In the genomic region with DNA sequence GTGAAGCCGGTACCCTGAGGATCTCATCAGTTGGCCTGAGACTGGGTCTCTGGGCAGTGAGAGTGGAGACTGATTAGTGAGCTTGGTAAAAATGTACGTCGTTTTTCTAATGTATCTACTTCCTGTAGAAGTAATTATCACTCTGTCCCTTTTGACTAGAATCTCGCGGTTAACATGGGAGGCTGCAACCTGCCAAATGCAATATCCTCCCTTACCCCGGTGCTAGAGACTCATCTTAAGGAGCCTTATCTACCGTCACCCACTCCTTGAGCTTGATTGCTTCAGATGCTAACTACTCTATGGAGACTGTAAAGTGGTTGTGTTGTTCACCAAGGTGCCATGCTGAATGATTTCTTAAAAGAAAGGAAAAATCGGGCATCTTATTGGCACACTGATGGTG, we compare ENCODE assay signal across 8 mouse cellular contexts. TPM values are rescaled to one million over a fixed set of nuclear protein-coding genes. Genes with fewer than 3 reads are reported as not detected.
A peak's percentile ranks its signal among the peaks of the same experiment; 100 is the strongest.
DNase-seq lines count a peak whose midpoint lies in the region; ATAC-seq and TF ChIP-seq lines count a peak whose summit lies in the region.

No protein-coding gene starts in this region.

- H3K4me2 ChIP-seq in heart, embryonic 11.5 days = peak overlapping the region; percentile 99
- H3K4me2 ChIP-seq in liver, embryonic 14.5 days (ENCODE audit: low read depth) = peak overlapping the region; percentile 76

- TF ChIP-seq EP300 in liver, embryonic 14.5 days (IDR thresholded peaks at IDR 0.05; ENCODE audit: low read depth) = no peak

- peak overlapping the region; percentile 43; the same call in 1 of the 2 replicates for H3K9ac ChIP-seq in heart, embryonic 11.5 days (ENCODE audit: low read depth, low read length)
- H3K9ac ChIP-seq in liver, embryonic 14.5 days (replicated peaks) = no peak overlapping the region

- no peaks in the 10 kb centered on the region for H3K9me3 ChIP-seq in heart, embryonic 11.5 days (replicated peaks; ENCODE audit: control insufficient read depth, low read length)
- H3K9me3 ChIP-seq in liver, embryonic 14.5 days (ENCODE audit: control insufficient read depth, low read length) = no peaks in the 10 kb centered on the region

- DNase-seq in heart, postnatal 25 days (ENCODE audit: low spot score) = no peak
- peak; percentile 33 for DNase-seq in thymus, postnatal 25 days
- no peak for DNase-seq in thymus, postnatal 14 days
- DNase-seq in liver, embryonic 14.5 days (ENCODE audit: low read depth in 3 of 3, low spot score in 3 of 3) = no peak
- DNase-seq in adrenal gland, adult 18-20 months (ENCODE audit: low spot score in 2 of 2) = no peak
- DNase-seq in cerebellum, adult 18-20 months = no peak
- no peak for DNase-seq in frontal cortex, adult 2 months (ENCODE audit: extremely low spot score in 1 of 2, low spot score in 1 of 2)

- peak overlapping the region; percentile 88 for H3K4me3 ChIP-seq in heart, embryonic 11.5 days (ENCODE audit: low read depth, low read length)
- no peak overlapping the region for H3K4me3 ChIP-seq in liver, embryonic 14.5 days (ENCODE audit: insufficient read depth in 1 of 2, low read depth in 2 of 2, low read length in 2 of 2)

- intact Hi-C loops in heart, postnatal 25 days (cut with DNase I) = loop anchor here (5.0 kb wide), 3 partner anchors 74 to 204 kb away; no protein-coding TSS in a partner anchor

- no peak overlapping the region for H3K27ac ChIP-seq in heart, embryonic 11.5 days (ENCODE audit: low read depth, low read length)
- no peak overlapping the region for H3K27ac ChIP-seq in liver, embryonic 14.5 days

- ATAC-seq in heart, embryonic 11.5 days (replicated peaks; ENCODE audit: insufficient number of reproducible peaks, low FRiP score, low TSS enrichment) = no peak
- no peak for ATAC-seq in liver, embryonic 14.5 days (ENCODE audit: insufficient read depth)

- H3K27me3 ChIP-seq in heart, embryonic 11.5 days (ENCODE audit: control insufficient read depth, insufficient read depth, low read length) = no peaks in the 10 kb centered on the region
- peaks cover 16% of the 10 kb centered on the region for H3K27me3 ChIP-seq in liver, embryonic 14.5 days (ENCODE audit: control insufficient read depth, insufficient read depth, low read length)

- H3K4me1 ChIP-seq in heart, embryonic 11.5 days (ENCODE audit: control insufficient read depth, insufficient read depth, low read length) = peaks cover 16% of the 10 kb centered on the region
- peaks cover 0 to 5% of the 10 kb centered on the region in 2 experiments; a peak in 3 of 4 replicates for H3K4me1 ChIP-seq in liver, embryonic 14.5 days (replicated peaks; ENCODE audit: control insufficient read depth in 2 of 2, insufficient read depth in 2 of 2, low read length in 1 of 2)

- TF ChIP-seq CTCF in liver, embryonic 14.5 days (IDR thresholded peaks at IDR 0.05; ENCODE audit: low read depth) = no peak

- 21% methylated on average over 8 of the region's 8 CpGs for WGBS in heart, embryonic 11.5 days (ENCODE audit: insufficient replicate concordance)
- 11% methylated on average over 8 of the region's 8 CpGs for WGBS in liver, embryonic 14.5 days (ENCODE audit: insufficient replicate concordance)

- H3K36me3 ChIP-seq in heart, embryonic 11.5 days (ENCODE audit: control insufficient read depth, insufficient read depth, low read length) = no peaks in the 10 kb centered on the region
- H3K36me3 ChIP-seq in liver, embryonic 14.5 days (replicated peaks; ENCODE audit: control insufficient read depth, insufficient read depth, low read depth) = no peaks in the 10 kb centered on the region

RNA-seq across cellular contexts. Expression of gene Apoh, which starts 1.4 kb away (rescaled TPM):
- polyA plus RNA-seq in heart, embryonic 11.5 days (2014; fragmentation: Nextera tagmentation; extraction: Ambion mirVana) = 0.26 TPM in 1 of 2 replicates, not detected in the other
- total RNA-seq in heart, postnatal 25 days (2021) = under 1 TPM; 0.28 to 0.42 TPM
- polyA plus RNA-seq in liver, embryonic 14.5 days (2012; rRNA removed) = 232 and 286 TPM in 2 replicates
- 287 and 289 TPM in 2 replicates for polyA plus RNA-seq in liver, embryonic 14.5 days (2014; fragmentation: Nextera tagmentation; extraction: Ambion mirVana)
- total RNA-seq in adrenal gland, adult 18-20 months (2021) = under 1 TPM in 1 of 2 experiments, not detected in 1; 0.27 TPM
- polyA plus RNA-seq in frontal cortex, adult 2 months (2012; rRNA removed) = 0.62 and 0.67 TPM in 2 replicates

RNA-seq across cellular contexts. Expression of gene Prkca, which starts 1.9 kb away (rescaled TPM):
- 15.7 and 16.9 TPM in 2 replicates for polyA plus RNA-seq in heart, embryonic 11.5 days (2014; fragmentation: Nextera tagmentation; extraction: Ambion mirVana)
- total RNA-seq in heart, postnatal 25 days (2021) = 10 to 100 TPM; 39.0 to 39.7 TPM
- 2.0 and 2.5 TPM in 2 replicates for polyA plus RNA-seq in liver, embryonic 14.5 days (2012; rRNA removed)
- polyA plus RNA-seq in liver, embryonic 14.5 days (2014; fragmentation: Nextera tagmentation; extraction: Ambion mirVana) = 3.8 and 4.5 TPM in 2 replicates
- total RNA-seq in adrenal gland, adult 18-20 months (2021) = 10 to 100 TPM in 1 of 2 experiments, 1 to 10 TPM in 1; 7.3 to 12.0 TPM
- 72.6 and 80.3 TPM in 2 replicates for polyA plus RNA-seq in frontal cortex, adult 2 months (2012; rRNA removed)

Comparison
In these comparisons a context has a peak if more than half of its experiments do, and no peak if none do; other contexts are left out.
1. RNA of gene Apoh, which starts 1.4 kb away (polyA plus RNA-seq): 232 to 289 TPM in liver, embryonic 14.5 days; 0.62 to 0.67 TPM in frontal cortex, adult 2 months and 0.26 TPM in heart, embryonic 11.5 days; every median in the first group is over 100 times any median in the second.